Mouse (Mus musculus) heart, adult 2 months (tissue): Measurements from ENCODE around the gene Ddah2.

Source experiments
- CTCF ChIP-seq: fragments of 200-600 bp; IDR thresholded peaks from 2 replicates; pipeline ENCODE4 v1.8.1; 2022; ENCODE audit warnings: antibody characterized with exemption, mild to moderate bottlenecking, moderate library complexity
- POLR2A ChIP-seq: fragments of 200-500 bp; IDR thresholded peaks from 2 replicates; pipeline ENCODE4 v1.6.1; 2011; ENCODE audit warnings: mild to moderate bottlenecking, low read depth, low read length, control low read depth; ENCODE audit not compliant: insufficient read depth

- no peak for TF ChIP-seq CTCF
- no peak for TF ChIP-seq POLR2A
Observed at GRCm38 (mm10) chr17:35024261-35024660, 34.6 kb upstream of the Ddah2 start.
